ENCODE assay signal across 8 mouse cellular contexts in the genomic region with DNA sequence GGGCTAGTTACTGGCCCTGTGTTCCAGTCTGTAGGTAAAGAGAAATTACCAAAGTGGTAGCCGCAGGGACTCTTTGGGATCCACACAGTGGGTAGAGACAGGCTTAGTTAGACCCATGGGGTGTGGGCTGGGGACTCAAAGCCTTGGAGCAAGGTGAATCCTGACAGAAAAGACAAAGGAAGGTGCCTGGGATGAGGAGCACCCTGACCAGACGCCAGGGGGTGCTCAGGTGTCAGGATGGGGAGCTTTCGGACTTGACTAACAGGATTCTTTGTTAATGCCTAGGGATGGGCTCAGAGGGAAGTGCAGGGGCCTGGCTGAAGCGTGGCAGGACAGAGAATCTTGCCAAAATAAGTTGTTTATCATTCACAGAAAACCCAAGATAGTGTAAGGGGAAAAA. TPM values are rescaled to one million over a fixed set of nuclear protein-coding genes. Genes with fewer than 3 reads are reported as not detected.
DNase-seq lines count a peak whose midpoint lies in the region; ATAC-seq and TF ChIP-seq lines count a peak whose summit lies in the region.

No protein-coding gene starts in this region.

- no peaks in the 10 kb centered on the region for H3K27me3 ChIP-seq in forebrain, embryonic 11.5 days (ENCODE audit: control insufficient read depth, insufficient read depth, low read length)
- no peaks in the 10 kb centered on the region for H3K27me3 ChIP-seq in forebrain, embryonic 16.5 days (replicated peaks; ENCODE audit: control insufficient read depth, insufficient read depth, low read length)
- no peaks in the 10 kb centered on the region for H3K27me3 ChIP-seq in intestine, postnatal 0 days (replicated peaks; ENCODE audit: control insufficient read depth, insufficient read depth, low read length)

- TF ChIP-seq CTCF in intestine, postnatal 0 days (IDR thresholded peaks at IDR 0.05; ENCODE audit: low read depth) = peak; percentile 93

- no peak overlapping the region for H3K4me3 ChIP-seq in forebrain, embryonic 11.5 days (ENCODE audit: low read depth, low read length)
- no peak overlapping the region for H3K4me3 ChIP-seq in forebrain, embryonic 16.5 days (replicated peaks; ENCODE audit: low read length)
- no peak overlapping the region for H3K4me3 ChIP-seq in intestine, postnatal 0 days (ENCODE audit: low read depth, low read length)

- no peaks in the 10 kb centered on the region for H3K36me3 ChIP-seq in forebrain, embryonic 11.5 days (ENCODE audit: control insufficient read depth, insufficient read depth, low read length)
- H3K36me3 ChIP-seq in forebrain, embryonic 16.5 days (ENCODE audit: control insufficient read depth, insufficient read depth) = no peaks in the 10 kb centered on the region
- no peaks in the 10 kb centered on the region for H3K36me3 ChIP-seq in intestine, postnatal 0 days (ENCODE audit: control insufficient read depth, insufficient read depth)

- H3K4me1 ChIP-seq in forebrain, embryonic 11.5 days (replicated peaks; ENCODE audit: control insufficient read depth, insufficient read depth, low read length) = peaks cover 8% of the 10 kb centered on the region; the same call in 1 of the 2 replicates
- H3K4me1 ChIP-seq in forebrain, embryonic 16.5 days (replicated peaks; ENCODE audit: control insufficient read depth, insufficient read depth, low read length) = peaks cover 3% of the 10 kb centered on the region; the same call in 1 of the 2 replicates
- no peaks in the 10 kb centered on the region; the same call in 1 of the 2 replicates for H3K4me1 ChIP-seq in intestine, postnatal 0 days (replicated peaks; ENCODE audit: control insufficient read depth, insufficient read depth, low read length)

- no peak overlapping the region for H3K9ac ChIP-seq in forebrain, embryonic 11.5 days (ENCODE audit: low read length)
- no peak overlapping the region for H3K9ac ChIP-seq in forebrain, embryonic 16.5 days (replicated peaks; ENCODE audit: low read depth, low read length)
- H3K9ac ChIP-seq in intestine, postnatal 0 days (ENCODE audit: low read depth, low read length) = no peak overlapping the region

- ATAC-seq in forebrain, embryonic 11.5 days (replicated peaks; ENCODE audit: low FRiP score) = no peak
- no peak for ATAC-seq in forebrain, embryonic 16.5 days
- ATAC-seq in intestine, postnatal 0 days = peak; percentile 51

- H3K9me3 ChIP-seq in forebrain, embryonic 11.5 days (ENCODE audit: control insufficient read depth, low read length) = no peaks in the 10 kb centered on the region
- no peaks in the 10 kb centered on the region for H3K9me3 ChIP-seq in forebrain, embryonic 16.5 days (ENCODE audit: control insufficient read depth, low read length)
- no peaks in the 10 kb centered on the region for H3K9me3 ChIP-seq in intestine, postnatal 0 days (ENCODE audit: control insufficient read depth)

- H3K27ac ChIP-seq in forebrain, embryonic 11.5 days (ENCODE audit: low read depth, low read length) = no peak overlapping the region
- H3K27ac ChIP-seq in forebrain, embryonic 16.5 days (ENCODE audit: low read length) = no peak overlapping the region
- no peak overlapping the region for H3K27ac ChIP-seq in intestine, postnatal 0 days (ENCODE audit: low read depth, low read length)

- no peak overlapping the region for H3K4me2 ChIP-seq in forebrain, embryonic 11.5 days (ENCODE audit: low read depth, low read length, severe bottlenecking)
- no peak overlapping the region for H3K4me2 ChIP-seq in forebrain, embryonic 16.5 days (ENCODE audit: low read length)
- no peak overlapping the region for H3K4me2 ChIP-seq in intestine, postnatal 0 days (replicated peaks; ENCODE audit: low read depth)

- WGBS in forebrain, embryonic 11.5 days = 28% methylated on average over 4 of the region's 4 CpGs
- 20% methylated on average over 4 of the region's 4 CpGs for WGBS in forebrain, embryonic 16.5 days
- WGBS in intestine, postnatal 0 days = 26% methylated on average over 4 of the region's 4 CpGs

- peak; percentile 73 for DNase-seq in forebrain, embryonic 11.5 days (ENCODE audit: low spot score)
- peak; percentile 65 for DNase-seq in urinary bladder, postnatal 14 days (ENCODE audit: low spot score)
- DNase-seq in urinary bladder, adult 2 months (ENCODE audit: low spot score) = no peak
- peak; percentile 45 to 52 for DNase-seq in lung, postnatal 4 days
- DNase-seq in T-cell, adult 2 months (ENCODE audit: low spot score) = no peak
- DNase-seq in thymus, postnatal 36 days = no peak

RNA-seq across cellular contexts. Expression of gene Mrpl23, which starts 10.1 kb away (rescaled TPM):
- polyA plus RNA-seq in forebrain, embryonic 11.5 days (2014; fragmentation: Nextera tagmentation; extraction: Ambion mirVana) = 18.3 and 18.7 TPM in 2 replicates
- 16.0 and 23.0 TPM in 2 replicates for polyA plus RNA-seq in forebrain, embryonic 16.5 days (2015; fragmentation: Nextera tagmentation; extraction: Ambion mirVana)
- polyA plus RNA-seq in urinary bladder, adult 2 months (2012; rRNA removed) = 76.2 and 102 TPM in 2 replicates
- 26.7 and 33.0 TPM in 2 replicates for polyA plus RNA-seq in intestine, postnatal 0 days (2015; fragmentation: Nextera tagmentation; extraction: Ambion mirVana)

RNA-seq across cellular contexts. Expression of gene Tnnt3, which starts 23.7 kb away (rescaled TPM):
- polyA plus RNA-seq in forebrain, embryonic 11.5 days (2014; fragmentation: Nextera tagmentation; extraction: Ambion mirVana) = 1.00 and 1.0 TPM in 2 replicates
- polyA plus RNA-seq in forebrain, embryonic 16.5 days (2015; fragmentation: Nextera tagmentation; extraction: Ambion mirVana) = 0.73 and 1.2 TPM in 2 replicates
- polyA plus RNA-seq in urinary bladder, adult 2 months (2012; rRNA removed) = 74.3 and 79.9 TPM in 2 replicates
- 3.0 TPM in 2 replicates for polyA plus RNA-seq in intestine, postnatal 0 days (2015; fragmentation: Nextera tagmentation; extraction: Ambion mirVana)

Comparison
In these comparisons a context has a peak if more than half of its experiments do, and no peak if none do; other contexts are left out.
1. DNase-seq: peak in forebrain, embryonic 11.5 days (single experiment), urinary bladder, postnatal 14 days (single experiment) and lung, postnatal 4 days (2 of 2); none in urinary bladder, adult 2 months (single experiment), T-cell, adult 2 months (single experiment) and thymus, postnatal 36 days (0 of 2).
2. RNA of gene Tnnt3, which starts 23.7 kb away (polyA plus RNA-seq): 74.3 to 79.9 TPM in urinary bladder, adult 2 months; 3.0 TPM in intestine, postnatal 0 days, 1.00 to 1.0 TPM in forebrain, embryonic 11.5 days and 0.73 to 1.2 TPM in forebrain, embryonic 16.5 days; every median in the first group is over 10 times any median in the second.